Mouse (Mus musculus) kidney, postnatal 4 days (tissue): ENCODE measurements at regions not wholly inside any gene's neighbourhood (a gene's known extent, or its start where the extent isn't known, plus 50 kb on each side); places are given as distances from the start of the nearest gene placed in this dataset.

Source experiments
- DNase-seq, 2 experiments: peaks; one replicate each; pipeline ENCODE4 v3.0.0; 2021; ENCODE audit warnings: mixed read lengths in 2 of 2

DNA sequence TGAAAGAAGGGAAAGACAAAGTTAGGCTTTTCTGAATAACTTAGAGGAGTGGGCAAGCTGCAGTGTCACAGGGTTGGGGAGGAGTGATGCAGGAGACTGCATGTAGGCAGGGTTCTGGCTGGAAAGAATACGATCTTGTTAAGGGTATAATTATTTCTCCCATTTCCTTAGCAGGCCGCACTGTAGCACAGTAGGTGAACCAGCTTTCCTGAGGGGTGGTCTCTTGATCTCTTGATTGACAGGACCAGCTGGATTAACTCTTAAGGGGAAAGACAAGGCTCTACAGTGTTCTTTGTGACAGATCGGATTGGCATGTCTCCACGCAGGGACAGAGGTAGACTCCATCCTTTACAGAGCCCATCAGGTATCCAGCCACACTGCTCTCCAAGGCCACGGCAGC is 54.5 kb upstream of the Meis1 start:
- no peak for DNase-seq

DNA sequence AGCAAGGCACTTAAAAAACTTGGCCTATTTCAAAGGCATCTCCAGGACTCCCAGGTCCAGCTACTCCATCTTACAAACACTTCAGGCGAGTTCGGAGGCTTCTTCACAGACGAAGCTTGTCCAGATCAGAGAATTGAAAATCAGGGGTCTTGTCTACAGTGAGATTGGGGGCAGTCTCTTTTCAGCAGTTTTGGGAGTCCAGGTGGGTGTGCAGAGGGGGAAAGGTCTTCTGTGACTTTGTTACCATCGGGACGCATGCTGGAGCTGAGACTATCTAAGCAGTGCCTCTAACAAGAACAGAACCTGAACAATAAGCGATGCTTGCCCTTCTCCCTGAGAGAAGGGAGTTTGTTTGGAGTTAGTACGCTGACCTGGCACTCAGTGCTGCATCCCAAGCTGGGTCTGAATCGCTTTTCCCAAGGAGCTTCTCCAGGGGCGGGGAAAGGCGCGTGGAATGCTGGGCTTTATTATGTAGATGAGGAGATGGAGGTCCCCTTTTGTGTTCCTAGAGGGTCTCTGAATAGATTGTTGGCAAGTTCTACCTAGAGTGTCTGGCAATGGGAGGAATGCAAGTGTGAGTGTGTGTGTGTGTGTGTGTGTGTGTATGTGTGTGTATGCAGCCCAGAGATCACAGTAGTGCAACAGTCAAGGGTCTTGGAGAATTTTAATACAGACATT is 55.2 kb upstream of the Meis1 start:
- DNase-seq: no peak

DNA sequence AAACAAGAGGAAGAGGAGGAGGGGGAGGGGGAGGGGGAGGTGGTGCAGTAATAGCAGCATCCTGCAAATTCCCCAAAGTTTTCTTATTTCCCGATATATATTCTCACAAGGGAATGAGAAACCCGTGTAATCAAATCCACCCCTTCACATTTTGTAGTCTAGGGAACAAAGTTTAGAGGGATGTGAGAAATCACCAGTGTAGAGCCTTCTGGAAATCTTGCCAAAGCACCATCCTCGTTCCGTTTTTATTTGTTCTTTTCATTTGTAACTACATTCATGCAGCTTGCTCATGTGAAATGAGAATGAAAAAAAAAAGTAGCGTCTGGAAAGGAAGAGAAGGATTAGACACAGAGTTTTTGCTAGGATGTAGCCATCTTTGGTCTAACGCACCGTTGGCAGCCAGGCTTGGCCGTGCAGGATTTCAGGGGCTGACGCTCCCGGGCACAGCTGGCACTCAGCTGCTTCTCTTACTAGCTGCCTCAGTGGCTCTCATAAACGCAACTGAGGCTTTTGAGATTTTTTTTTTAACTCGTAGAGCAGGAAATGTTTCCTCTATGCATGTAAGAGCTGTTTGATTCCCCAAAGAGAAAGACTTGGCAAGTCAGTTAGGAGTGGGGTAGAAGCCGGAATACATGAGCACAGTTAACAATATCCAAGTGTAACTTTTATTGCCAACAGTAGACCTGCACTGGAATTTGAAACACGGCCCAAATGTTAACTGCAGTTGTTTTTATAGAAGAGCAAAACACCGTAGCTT is 72.5 kb upstream of the Meis1 start:
- no peak for DNase-seq

DNA sequence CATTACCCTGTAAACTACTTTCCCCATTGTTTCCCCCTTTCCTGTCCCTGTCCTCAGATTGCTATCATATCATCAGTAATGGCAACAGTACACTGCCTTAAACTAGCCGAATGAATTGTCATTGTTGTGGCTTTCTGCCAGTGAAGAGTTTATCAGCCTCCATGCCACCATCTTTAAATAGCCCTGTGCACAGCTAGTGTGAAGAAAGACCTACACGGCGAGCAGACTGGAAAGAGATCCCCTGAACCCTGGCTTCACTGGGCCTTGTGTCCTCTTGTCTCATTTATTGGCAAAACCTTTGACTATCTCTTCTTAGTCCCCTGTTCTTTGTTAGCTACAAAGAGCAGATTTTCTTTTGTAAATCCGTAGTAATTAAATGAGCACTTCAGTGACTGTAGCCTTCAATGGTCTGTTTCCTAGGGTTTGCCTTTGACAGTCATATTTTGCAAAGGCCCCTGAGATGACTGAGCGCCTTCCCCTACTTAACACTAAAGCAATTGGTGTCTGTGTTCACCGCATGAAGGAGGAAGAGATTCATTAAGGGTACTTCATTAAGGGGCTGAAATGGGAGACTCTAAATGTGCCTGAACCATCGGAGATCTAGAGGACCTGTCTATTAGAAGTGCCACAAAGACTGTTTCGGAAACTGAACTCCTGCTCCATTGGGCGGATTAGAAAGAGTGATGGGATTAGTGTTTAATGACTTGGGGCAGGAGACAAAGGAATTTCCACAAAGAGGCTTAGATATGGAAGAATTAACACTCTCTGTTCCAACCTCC is 74.4 kb upstream of the Meis1 start:
- DNase-seq: no peak

DNA sequence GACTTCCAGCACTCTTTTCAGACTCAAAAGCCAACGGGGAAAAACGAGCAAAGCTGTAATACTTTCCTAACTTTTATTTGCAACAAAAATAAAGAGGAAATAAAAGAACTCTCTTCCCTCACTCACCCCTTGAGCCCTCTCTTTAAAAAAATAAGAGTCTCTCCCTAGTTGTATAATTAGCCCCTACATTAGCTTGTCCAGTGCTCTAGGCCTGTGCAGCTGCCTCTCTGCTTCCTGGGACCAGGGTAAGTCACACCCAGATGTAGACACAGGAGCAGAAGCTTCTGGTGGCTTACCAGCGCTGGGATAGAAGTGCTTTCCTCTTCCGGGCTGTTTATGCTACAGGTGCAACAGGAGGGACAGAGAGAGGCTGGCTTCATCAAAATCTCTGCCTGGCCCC is 75.0 kb upstream of the Meis1 start:
- no peak for DNase-seq

DNA sequence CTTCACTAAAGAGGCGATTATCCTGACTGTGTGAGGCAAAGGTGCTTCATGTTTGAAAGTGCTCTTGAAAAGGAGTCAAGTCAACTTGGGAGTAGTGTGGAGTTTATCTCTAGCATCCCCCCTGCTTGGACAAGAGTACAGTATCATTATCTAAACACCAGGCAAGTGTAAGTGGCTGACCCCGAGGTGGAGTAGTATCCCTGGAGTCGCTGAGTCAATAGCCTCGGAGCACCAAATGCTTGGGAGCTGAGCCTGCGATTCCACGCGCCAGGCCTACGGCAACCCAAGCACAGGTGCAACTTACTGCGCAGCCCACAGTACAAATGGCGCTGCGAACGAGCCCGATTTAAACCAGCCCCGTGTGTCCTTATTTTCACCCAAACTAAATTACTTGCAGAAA is 75.4 kb upstream of the Meis1 start:
- DNase-seq: no peak

DNA sequence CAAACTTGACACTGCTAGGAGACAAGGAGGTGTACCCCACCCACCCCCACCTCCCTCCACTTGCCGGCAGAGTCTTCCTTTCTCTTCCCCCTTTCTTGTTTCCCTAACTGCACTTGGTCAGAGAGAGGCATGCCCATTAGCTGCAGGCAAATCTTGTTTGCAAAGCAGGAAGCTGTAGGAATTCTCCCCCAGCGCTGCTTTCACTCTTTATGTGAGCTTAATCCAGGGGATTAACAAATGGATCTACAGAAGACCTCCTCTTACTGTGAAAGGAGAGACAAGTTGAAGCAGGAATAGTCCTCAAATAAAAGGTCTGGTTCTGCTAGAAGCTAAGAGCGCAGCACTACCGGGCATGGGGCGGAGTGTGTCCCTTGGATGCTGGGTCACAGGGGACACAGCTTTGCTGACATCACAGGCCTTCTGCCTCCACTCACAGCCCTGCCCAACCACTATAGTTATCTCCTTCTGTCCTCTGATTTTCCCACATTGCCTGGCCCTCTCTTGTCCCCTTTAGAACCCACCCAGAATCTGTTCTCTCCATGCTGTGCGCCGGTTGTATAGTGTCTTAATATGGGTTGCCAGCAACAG is 84.3 kb upstream of the Meis1 start:
- DNase-seq: no peak

DNA sequence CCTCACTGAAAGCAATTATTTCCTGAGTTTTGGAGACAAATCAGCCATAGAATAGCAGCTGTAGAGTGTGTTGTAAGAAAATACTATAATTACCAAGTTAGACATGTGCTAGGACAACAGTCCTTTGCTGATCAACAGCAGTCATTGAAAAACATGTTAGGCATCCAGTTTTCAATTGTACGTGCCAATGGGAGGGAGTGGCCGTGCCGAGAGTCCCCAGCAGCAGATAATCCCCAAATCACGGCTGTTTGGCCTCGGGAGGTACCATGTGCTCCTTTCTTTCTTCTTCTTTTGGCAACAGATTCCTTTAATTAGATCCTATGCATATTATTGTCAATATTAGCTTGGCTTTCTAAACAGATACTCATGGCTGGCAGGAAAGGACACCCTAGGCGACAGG is 88.4 kb upstream of the Meis1 start:
- DNase-seq: no peak

DNA sequence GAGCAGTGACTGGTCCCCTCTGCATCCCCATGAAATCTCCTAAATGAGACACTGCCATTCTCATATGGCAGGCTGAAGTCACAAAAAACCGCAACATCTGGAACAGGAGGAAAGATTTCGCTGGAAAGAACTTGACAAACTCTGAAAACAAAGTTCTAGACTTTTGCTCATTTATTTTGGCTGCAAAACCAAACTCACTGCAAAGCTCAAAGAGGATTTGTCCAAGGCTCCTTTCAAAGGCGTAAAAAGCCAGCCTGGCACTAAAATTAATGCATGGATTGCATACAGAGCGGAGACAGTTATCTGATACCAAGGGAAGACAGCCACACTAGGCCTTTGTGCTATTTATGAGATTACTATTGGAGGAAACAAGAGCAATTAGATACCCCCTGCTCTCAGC is 90.3 kb upstream of the Meis1 start:
- DNase-seq: no peak

DNA sequence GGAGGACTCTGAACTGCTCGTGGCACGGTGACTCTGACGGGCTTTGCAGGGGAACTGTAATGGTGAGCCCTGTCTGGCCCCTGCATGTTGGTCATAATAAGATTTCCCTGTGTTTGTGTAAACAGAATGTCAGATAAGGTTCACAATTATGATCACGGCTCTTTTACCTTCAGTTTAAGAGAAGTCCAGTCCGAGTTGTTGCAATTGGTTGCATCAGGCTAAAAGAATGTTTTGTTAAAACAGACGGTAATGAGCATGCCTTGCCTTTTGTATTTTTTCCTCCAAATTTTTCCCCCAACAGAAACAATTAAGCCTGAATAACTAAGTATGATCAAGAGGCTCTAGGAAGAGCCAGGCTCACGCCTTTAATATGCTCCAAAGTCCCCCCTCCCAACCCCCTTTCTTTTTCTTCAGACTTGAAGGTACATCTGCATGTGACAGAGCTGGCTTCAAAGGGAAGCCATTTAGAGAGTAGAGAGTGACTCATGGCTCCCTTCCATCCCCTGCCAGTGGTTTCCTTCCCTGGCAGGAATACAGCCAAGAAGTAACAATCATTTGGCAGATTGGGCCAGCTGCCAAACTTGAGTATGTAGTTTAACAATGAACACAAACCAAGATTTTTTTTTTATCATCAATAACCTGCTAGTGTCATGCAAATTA is 93.3 kb upstream of the Meis1 start:
- DNase-seq: peak; percentile 61 to 72

DNA sequence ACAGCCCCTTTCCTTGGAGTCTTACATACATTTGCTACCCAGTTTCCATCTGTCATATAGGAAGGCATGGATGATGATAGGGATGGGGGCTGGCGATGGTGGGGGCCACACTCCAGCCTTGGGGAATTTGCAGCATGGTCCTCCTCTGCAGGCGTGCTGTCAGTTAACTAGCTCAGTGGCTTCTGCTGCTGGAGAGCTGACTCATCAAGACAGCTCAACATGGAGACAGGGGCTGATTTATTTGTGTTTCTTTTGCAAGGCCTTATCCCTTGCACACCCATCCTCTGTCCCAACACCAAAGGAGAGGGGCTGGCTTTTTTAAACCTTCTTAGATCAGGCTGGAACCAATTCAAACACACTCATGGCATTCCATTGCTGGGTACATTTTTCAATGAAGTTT is 98.3 kb upstream of the Meis1 start:
- no peak for DNase-seq

DNA sequence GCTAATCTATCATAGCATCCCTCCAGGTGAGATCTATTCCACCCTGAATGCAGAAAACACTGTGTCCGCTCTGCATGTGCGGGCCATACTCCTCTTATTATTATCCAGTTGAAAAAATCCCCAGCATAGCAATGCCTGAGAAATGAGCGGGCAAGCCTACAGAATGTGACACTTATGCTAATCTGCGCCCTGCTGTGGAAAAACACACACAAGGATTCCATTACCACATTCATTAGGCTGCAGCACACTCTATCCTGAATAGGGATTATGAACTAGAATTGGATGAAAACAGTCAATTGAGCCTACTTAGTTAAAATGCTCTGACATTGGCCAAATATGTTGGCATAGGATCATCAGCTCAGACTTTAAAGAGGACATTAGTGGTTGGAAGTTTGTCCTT is 99.5 kb upstream of the Meis1 start:
- no peak for DNase-seq

DNA sequence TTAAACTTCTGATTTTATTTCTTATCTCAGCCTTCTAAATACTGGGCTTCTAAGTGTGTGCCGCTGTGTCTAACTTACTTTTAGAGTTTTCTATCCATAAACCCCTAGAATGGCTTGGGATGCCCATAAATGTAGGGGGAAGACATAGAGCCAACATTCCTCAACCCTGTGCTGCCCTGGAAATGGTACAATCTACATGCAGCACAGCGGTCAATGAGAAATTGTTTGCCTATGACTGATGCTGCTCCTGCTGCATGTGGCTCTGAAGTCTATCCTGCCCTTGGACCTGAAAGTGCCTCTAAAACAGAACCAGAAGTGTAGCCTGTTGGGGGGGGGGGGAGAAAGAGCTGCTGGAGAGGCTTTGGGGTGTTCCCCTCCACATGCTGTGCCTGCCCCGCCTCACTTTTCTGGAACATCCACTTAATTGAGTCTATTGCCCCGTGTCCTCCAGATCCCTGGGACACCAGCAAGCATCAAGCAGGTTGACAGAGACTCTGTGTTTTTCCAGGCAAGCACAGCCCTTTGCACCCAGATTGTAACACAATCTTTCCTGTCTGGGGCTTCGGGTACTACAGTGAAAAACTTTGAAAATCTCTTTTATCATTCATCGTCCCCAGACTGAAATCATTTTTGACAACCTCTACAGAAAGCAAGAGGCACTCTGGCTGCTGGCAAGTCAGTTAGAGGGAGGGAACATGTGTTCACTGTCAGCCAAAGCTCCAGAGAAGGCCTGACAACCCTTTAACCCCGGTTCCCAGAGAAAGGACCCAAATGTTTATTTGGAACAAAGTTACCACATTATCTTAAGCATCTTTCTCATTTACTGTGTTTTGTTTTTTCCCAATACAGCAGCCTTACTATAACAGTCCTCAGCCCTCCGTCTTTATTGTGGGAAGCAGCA is 101.4 kb upstream of the Meis1 start:
- peak; percentile 15 to 46 for DNase-seq

DNA sequence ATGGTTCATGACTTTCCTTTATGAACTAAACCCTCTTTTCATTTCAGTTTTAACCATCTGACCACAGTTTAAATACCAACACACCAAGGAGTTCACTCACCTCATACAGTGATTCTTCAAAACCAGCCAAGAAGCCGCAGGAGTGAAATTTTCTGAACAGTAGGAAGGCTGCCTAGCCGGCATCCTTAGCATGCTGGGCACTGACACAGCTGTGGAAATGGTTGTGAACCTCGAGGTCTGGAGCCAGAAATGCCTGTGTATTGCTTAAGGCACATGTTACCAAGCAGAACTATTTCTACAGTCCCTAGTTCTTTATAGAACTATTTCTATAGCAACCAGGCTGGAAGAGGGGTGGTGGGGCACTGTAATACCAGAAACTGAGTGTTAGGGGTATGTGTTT is 102.1 kb upstream of the Meis1 start:
- peak in 1 of 2 experiments; percentile 8 for DNase-seq

DNA sequence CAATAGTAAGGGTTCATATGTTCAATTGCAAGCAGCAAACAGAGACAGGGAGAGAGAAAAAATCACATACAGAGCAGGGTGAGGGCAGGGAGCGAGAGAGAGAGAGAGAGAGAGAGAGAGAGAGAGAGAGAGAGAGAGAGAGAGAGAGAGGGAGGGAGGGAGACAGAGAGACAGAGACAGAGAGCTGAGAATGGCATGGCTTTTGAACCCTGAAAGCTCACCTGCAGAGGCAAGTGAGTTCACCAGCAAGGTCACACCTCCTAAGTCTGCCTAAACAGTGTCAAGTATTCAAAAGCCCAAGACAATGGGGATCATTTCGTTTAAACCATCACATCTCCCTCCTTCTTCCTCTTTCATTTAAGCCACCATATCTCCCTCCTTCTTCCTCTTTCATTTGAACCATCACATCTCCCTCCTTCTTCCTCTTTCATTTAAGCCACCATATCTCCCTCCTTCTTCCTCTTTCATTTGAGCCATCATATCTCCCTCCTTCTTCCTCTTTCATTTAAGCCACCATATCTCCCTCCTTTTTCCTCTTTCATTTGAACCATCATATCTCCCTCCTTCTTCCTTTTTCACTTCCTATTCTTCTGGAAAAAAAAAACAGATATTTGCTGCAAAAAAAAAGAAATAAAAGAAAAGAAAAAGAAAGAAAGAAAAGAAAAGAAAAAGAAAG is 116.7 kb upstream of the Meis1 start:
- no peak for DNase-seq

DNA sequence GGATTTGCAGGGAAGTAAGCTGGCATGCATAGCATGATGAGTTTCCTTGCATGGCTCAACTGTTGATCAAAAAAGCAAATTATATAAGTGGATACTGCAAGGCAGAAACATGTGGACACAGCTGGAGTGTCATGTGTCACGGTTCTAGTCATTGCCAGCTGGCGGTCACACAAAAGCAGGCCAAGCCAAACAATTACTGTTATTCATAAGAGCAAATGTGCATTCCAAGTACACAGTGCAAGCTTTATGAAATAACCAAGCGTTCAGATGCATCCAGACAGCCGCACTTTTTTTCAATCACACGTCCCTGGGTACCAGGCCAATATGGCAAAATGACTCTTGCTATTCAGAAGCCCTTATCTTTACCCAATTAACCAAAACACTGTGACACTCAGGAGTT is 119.6 kb upstream of the Meis1 start:
- peak; percentile 76 to 82 for DNase-seq

DNA sequence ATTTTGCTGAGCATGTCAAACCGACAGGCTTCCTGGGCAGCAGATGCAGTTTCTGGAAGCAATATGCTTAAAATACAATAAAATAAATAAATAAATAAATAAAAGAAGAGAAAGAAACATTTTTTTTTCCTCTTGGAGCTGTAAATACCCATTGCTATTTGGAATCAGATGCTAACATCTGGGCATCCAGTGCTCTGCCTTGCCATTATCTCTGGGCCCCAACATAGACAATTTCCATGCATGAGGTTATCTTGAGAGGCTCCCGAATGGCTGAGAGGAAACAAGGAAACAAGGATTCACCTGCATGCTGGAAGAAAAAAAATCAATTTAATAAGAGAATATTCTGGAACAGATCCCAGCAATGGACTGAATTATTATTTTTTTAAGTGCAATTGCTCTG is 120.0 kb upstream of the Meis1 start:
- DNase-seq: no peak

DNA sequence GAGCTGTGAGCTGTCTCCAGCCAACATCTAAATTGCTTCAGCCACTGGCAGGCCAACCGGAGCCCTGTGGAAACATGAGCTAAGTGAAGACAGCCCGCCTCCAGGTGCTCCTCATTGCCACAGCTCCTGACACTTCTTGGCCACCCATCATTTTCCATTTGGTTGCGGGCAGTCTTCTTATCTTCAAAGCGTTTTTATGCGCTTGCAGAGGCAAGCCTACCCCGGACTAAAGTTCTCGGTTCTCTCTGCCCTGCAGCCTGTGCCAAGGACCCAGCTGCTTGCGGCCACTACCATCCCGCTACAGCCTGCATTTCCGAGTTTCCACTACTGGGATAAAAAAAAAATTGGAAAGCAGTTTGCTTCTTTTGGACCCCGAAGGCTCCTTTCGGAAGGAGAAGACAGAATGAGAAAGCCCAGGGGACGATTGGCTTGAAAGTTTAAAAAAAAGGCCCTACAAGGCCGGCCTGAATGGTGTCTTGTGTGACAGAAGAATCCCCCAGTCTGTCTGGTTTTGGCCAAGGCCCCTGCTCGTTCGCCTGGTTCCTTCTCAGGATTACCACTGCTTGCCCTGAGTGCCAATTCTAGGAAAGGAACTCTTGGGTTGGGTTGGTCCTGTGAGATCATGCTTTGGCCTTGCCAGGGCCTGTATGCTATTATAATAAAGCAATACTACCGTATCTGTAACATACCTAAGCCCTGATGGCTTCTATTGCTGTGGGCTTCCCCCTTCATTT is 124.6 kb upstream of the Meis1 start:
- peak in 1 of 2 experiments; percentile 10 for DNase-seq

DNA sequence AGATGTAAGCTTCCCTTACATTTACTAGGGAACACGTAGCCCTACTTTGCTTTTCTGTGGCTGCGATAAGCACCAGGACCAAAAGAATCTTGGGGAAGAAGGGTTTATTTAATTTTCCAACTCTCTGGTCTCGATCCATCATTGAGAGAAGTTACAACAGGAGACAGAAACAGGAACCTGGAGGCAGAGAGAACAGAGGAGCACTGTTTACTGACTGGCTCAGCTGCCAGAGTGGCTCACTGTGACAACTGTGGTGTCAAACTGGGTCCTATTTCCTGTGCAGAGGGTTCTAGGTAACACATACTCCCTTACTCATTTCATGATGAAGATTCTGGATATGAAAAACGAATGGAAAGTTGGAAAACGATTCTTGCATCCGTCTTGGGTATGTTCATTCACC is 125.7 kb upstream of the Meis1 start:
- no peak for DNase-seq

DNA sequence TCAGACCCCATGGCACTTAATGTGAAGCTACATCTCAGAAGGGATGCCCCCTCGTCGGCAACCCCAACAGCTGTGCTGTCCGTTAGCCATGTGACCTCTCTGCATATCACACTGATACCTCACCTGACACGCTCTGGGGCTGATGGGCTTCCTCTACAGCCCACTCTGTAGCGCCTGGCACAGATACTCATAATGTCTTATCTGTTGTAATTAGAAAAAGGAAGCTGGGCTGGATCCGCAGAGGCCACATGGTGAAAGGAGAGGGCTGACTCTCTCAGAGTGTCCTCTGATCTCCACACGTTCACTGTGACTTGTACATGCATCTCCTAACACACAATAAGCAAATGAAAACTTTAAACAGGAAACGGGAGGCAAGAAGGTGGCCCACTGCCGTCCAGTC is 126.5 kb upstream of the Meis1 start:
- no peak for DNase-seq

DNA sequence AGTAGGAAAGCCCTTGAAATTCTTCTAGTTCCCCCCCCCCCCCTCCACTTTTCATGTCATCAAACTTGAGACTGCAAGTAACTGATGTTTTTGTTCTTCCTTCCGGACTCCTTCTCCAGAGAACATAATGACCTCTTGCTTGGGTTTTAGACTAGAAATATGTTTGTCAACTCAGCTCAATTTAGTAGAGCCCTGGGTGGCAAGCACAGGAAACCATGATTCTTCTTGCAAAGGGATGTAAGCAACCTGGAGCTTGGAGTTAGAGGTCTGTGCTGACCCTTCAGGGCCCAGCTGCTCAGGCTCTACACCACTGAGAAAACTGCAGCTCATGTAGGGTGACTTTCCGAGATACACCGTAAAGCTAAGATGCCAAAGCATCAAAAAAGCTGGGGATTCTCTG is 127.2 kb upstream of the Meis1 start:
- peak in 1 of 2 experiments; percentile 16 for DNase-seq
